Mouse (Mus musculus) frontal cortex, adult 2 months (tissue): ENCODE measurements around the gene Slc19a1. TPM values are rescaled to one million over a fixed set of nuclear protein-coding genes. Genes with fewer than 3 reads are reported as not detected.

ENCODE experiments used
- DNase-seq, 2 experiments: peaks; one replicate each; pipeline ENCODE4 v3.0.0; 2022; ENCODE audit warnings: low spot score in 1 of 2; ENCODE audit errors: extremely low spot score in 1 of 2
- polyA plus RNA-seq: library from polyadenylated mRNA; depleted of rRNA; stranded (reverse); fragments of >200 nt; gene quantifications from 2 replicates; pipeline ENCODE4 v1.2.3, GENCODE M21; 2012; rRNA removed

Slc19a1 gene
- polyA plus RNA-seq, 1 experiment = 32.6 TPM

- no peak for DNase-seq
These were observed 58.0 kb downstream of the Slc19a1 start for GRCm38 (mm10) chr10:77090063-77090462.

- no peak for DNase-seq
These were observed 59.6 kb downstream of the Slc19a1 start for GRCm38 (mm10) chr10:77091538-77092097.

GRCm38 (mm10) chr10:77093817-77094216, 61.8 kb downstream of the Slc19a1 start:
- DNase-seq = peak; percentile 38 to 73

- no peak for DNase-seq
These were observed 63.6 kb downstream of the Slc19a1 start for GRCm38 (mm10) chr10:77095666-77096065.

- no peak for DNase-seq
These were observed 65.2 kb downstream of the Slc19a1 start for GRCm38 (mm10) chr10:77097006-77097889.

- no peak for DNase-seq
These were observed 65.8 kb downstream of the Slc19a1 start for GRCm38 (mm10) chr10:77097890-77098200.

- DNase-seq = no peak
These were observed 66.6 kb downstream of the Slc19a1 start for GRCm38 (mm10) chr10:77098619-77099018.

- DNase-seq = no peak
These were observed 67.7 kb downstream of the Slc19a1 start for GRCm38 (mm10) chr10:77099777-77100176.

- DNase-seq = no peak
These were observed 71.6 kb downstream of the Slc19a1 start for GRCm38 (mm10) chr10:77103689-77104088.

GRCm38 (mm10) chr10:77104327-77104726, 72.3 kb downstream of the Slc19a1 start:
- DNase-seq = no peak

- DNase-seq = no peak
These were observed 76.1 kb downstream of the Slc19a1 start for GRCm38 (mm10) chr10:77108106-77108505.

GRCm38 (mm10) chr10:77110010-77110409, 78.0 kb downstream of the Slc19a1 start:
- DNase-seq = no peak

Other genes with a start within 250 kb of the Slc19a1 start
- 250 and 267 TPM in 2 replicates for gene Pcbp3, start 70.4 kb upstream of the Slc19a1 start, polyA plus RNA-seq
- gene Col18a1, start 134.3 kb downstream of the Slc19a1 start, polyA plus RNA-seq = 3.4 and 3.8 TPM in 2 replicates
- 30.3 and 32.8 TPM in 2 replicates for gene Pofut2, start 227.0 kb downstream of the Slc19a1 start, polyA plus RNA-seq